Mouse (Mus musculus): ENCODE measurements around the gene Syt13.

Gene Syt13

GRCm38 (mm10) chr2:92914933-92915553 is at the start of gene Syt13:
TSS of gene Syt13 (plus strand) at chr2:92915098.
- no peak for DNase-seq (ENCODE audit: low spot score)

- DNase-seq (ENCODE audit: low spot score) = no peak
These were observed 48.3 kb upstream of the Syt13 start for GRCm38 (mm10) chr2:92866616-92867015.

GRCm38 (mm10) chr2:92870139-92870836 is 44.6 kb upstream of the Syt13 start:
- DNase-seq (ENCODE audit: low spot score) = no peak

GRCm38 (mm10) chr2:92871093-92871686 is 43.7 kb upstream of the Syt13 start:
- DNase-seq (ENCODE audit: low spot score) = no peak

- DNase-seq (ENCODE audit: low spot score) = no peak
These were observed 42.2 kb upstream of the Syt13 start for GRCm38 (mm10) chr2:92872652-92873051.

- DNase-seq (ENCODE audit: low spot score) = no peak
These were observed 40.3 kb upstream of the Syt13 start for GRCm38 (mm10) chr2:92874592-92874991.

- no peak for DNase-seq (ENCODE audit: low spot score)
These were observed 37.4 kb upstream of the Syt13 start for GRCm38 (mm10) chr2:92877488-92877887.

- DNase-seq (ENCODE audit: low spot score) = peak; percentile 70
These were observed 31.6 kb upstream of the Syt13 start for GRCm38 (mm10) chr2:92883039-92883911.

GRCm38 (mm10) chr2:92883912-92884243 is 31.0 kb upstream of the Syt13 start:
- no peak for DNase-seq (ENCODE audit: low spot score)

- DNase-seq (ENCODE audit: low spot score) = no peak
These were observed 29.9 kb upstream of the Syt13 start for GRCm38 (mm10) chr2:92884976-92885375.

GRCm38 (mm10) chr2:92886862-92887261 is 28.0 kb upstream of the Syt13 start:
- DNase-seq (ENCODE audit: low spot score) = no peak

- no peak for DNase-seq (ENCODE audit: low spot score)
These were observed 22.4 kb upstream of the Syt13 start for GRCm38 (mm10) chr2:92892524-92892923.

- DNase-seq (ENCODE audit: low spot score) = peak; percentile 10
These were observed 11.2 kb upstream of the Syt13 start for GRCm38 (mm10) chr2:92903650-92904049.

- peak; percentile 73 for DNase-seq (ENCODE audit: low spot score)
These were observed 10.5 kb upstream of the Syt13 start for GRCm38 (mm10) chr2:92904307-92904859.

GRCm38 (mm10) chr2:92910371-92910770 is 4.5 kb upstream of the Syt13 start:
- DNase-seq (ENCODE audit: low spot score) = no peak

- no peak for DNase-seq (ENCODE audit: low spot score)
These were observed 2.6 kb upstream of the Syt13 start for GRCm38 (mm10) chr2:92912312-92912711.

- DNase-seq (ENCODE audit: low spot score) = no peak
These were observed 1.6 kb upstream of the Syt13 start for GRCm38 (mm10) chr2:92913295-92913694.

GRCm38 (mm10) chr2:92915659-92916631 is 1.0 kb downstream of the Syt13 start:
- DNase-seq (ENCODE audit: low spot score) = no peak

- no peak for DNase-seq (ENCODE audit: low spot score)
These were observed 2.7 kb downstream of the Syt13 start for GRCm38 (mm10) chr2:92917405-92918142.

- no peak for DNase-seq (ENCODE audit: low spot score)
These were observed 5.8 kb downstream of the Syt13 start for GRCm38 (mm10) chr2:92920709-92921108.
